Mouse (Mus musculus) natural killer cell, adult 2 months (primary cell): ENCODE results near the gene Lrp6.

Source experiments
- DNase-seq, 2 experiments: peaks; one replicate each; pipeline ENCODE4 v3.0.0; 2022; ENCODE audit warnings: low spot score in 2 of 2

Lrp6 gene

DNA sequence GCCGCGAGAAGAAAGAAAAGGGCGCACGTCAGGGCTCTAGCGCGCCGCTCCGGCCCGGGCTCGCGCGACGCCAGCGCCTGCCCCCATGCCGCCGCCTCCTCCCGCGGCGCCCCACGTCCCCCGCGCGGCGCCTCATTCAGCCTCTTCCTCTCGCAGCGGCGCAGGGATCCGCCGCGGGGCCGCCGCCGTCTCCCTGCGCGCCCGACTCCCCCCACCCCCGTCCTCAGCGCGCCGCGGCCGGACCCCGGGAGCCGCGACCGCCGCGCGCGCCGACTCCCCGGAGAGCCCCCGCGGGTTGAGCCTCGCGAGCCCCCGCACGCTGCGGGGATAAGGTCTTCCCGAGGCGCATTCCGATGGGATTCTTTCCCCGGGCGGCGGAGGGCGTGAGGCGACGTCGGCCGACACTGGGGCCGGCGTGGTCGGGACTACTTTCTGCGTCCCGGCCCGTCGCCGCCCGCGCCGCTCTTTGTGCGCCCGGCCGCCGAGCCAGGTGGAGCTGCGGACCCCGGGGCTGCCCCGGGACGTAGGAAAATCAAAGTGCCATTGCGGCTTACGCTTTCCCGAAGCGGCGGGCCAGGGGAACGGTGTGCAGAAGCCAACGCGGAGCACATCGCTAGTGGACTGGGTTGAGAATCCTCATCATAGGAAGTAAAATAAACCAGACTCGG lies at the start of gene Lrp6:
Lrp6 (minus strand) TSS at position 148 of the 668 bp plus-strand sequence.
- peak; percentile 74 to 83 for DNase-seq

DNA sequence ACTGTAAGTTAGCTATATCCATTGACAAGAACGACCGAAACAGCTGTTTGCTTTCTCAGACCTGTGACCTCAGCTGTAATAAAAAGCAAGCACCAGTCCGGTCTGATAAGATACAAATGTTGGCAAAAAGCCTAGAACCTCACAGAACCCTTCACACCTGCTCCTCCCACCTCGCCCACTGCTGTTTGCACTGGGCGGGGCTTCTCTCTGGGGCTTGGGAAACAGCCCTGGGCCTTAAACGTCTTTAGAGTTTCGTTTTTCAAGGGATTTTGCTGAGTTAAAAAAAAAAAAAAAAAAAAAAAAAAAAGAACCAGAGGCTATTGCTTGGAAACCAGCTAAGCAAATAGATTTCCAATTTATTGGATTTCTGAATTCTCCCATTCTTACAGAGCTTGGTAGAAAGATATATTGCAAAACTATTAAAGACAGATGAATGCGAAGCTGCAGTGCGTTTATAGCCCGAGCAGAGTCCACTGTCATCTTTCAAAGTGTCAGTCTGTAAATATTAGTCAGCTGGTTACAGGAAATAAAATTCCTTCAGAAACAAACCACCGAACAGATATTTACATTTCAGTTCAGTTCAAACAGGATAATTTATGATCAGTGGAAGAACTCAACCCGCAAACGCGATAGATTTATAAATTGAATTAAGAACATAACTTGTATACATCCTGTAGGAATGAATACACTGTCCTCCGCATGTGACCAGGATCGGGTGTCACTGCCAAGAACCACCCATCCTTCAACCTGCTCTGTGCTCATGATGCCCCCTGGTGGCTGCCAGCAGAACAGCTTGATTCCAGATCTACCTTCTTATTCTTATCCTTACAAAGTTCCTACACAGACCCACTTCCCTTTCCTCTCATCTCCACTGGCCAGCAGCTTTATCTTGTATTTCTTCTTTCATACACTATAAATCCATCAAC lies 48.2 kb upstream of the Lrp6 start:
- DNase-seq = peak; percentile 74 to 81

DNA sequence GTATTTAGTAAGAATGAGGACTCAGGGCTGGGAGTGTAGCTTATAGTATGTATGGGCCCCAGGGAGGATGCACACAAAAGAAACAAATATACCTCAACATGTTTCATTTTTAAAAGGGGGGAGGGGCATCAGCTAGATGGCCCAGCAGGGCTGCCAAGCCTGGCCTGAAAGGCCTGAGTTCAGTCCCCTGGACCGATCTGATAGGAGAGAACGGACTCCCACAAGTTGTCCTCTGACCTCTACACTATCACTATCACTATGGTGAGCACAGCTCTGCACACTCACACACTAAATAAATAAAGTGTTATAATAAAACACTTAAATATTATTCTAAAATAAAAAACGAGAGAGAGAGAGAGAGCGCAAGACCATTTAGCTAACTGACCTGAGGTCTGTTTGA lies 47.6 kb upstream of the Lrp6 start:
- DNase-seq = no peak

DNA sequence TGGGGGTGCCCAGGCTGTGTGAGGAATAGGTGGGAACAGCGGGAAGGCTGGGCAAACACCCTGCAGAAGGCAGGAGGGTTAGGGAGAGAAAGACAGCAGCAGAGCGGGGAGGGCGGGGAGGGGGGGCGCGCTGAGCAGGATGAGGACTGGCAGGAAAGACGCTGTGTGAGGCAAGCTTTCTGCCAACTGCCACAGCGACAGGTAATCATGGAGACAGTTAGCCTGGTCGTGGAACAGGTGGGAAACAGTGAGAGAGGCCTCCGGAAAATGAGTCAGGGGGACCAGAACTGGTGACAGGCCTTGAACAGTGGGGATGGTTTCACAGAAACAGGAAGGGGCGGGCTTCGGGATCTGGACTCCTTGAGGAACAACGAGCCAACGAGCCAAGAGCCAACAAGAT lies 45.1 kb upstream of the Lrp6 start:
- no peak for DNase-seq

DNA sequence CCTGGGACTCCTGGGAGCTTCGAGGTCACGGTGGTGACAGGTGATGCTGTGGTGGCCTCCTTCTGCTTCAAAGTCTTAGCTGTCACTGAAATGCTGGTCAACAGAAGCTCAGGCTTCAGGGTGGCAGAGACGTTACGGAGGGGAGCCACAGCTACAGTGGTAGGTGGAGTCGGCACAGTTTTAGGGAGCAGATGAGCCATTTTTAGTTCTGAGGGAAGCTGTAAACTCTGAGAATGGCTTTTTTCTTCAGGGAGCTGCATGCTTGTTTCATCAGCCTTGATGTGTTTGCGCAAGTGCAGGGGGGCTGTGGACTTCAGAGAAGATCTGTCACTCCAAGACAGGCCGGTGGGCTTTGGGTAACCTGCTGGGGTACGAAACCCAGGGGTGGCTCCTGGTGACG lies 43.6 kb upstream of the Lrp6 start:
- DNase-seq = no peak

GRCm38 (mm10) chr6:134606949-134607746 lies 40.4 kb upstream of the Lrp6 start:
- DNase-seq = no peak

DNA sequence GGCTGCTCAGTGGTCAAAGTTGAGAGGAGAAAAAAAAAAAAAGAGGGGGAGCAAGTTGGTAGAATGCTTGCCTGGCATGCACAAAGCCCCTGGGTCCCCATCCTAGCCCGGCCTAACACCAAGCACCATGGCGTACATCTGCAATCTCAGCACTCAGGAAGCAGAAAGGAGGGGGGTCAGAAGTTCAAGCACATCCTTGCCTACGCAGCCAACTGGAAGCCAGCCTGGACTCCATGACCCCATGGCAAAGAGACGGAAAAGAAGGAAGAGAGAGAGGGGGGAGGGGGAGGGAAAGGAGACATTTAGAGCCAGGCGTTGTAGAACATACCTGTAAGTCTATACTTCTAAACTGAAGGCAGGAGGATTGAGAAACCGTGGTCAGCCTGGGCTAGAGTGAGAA lies 39.8 kb upstream of the Lrp6 start:
- DNase-seq = no peak

- no peak for DNase-seq
Observed at GRCm38 (mm10) chr6:134605196-134605595, 38.4 kb upstream of the Lrp6 start.

DNA sequence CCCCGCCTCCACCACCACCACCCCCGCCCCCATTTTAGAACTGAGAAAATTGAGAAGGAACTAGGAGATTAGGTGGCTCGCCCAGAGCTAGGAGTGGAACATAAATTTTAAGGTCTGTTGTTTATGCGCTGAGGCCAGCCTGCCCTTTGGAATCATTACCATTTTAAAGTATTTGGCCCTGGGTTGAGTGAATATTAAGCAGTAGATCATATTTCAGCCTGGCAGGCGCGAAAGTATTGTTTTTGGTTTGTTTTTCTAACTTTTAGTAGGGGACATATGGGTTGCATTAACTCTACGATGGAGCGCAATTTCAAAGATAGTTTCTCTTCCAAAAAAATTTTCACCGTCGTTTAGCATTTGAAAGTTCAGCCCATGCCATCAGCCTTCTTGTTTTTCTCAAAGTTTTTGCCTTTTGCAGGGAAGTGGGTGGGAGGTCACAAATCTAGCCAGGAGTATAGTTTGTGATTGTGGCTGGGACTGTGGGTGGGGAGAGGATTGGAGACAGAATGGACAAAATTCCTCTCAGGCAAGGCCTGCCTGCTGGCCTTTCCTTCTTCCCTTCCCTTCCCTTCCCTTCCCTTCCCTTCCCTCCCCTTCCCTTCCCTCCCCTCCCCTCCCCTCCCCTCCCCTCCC lies 35.7 kb upstream of the Lrp6 start:
- DNase-seq = no peak

- DNase-seq = no peak
Observed at GRCm38 (mm10) chr6:134601766-134602165, 35.0 kb upstream of the Lrp6 start.

DNA sequence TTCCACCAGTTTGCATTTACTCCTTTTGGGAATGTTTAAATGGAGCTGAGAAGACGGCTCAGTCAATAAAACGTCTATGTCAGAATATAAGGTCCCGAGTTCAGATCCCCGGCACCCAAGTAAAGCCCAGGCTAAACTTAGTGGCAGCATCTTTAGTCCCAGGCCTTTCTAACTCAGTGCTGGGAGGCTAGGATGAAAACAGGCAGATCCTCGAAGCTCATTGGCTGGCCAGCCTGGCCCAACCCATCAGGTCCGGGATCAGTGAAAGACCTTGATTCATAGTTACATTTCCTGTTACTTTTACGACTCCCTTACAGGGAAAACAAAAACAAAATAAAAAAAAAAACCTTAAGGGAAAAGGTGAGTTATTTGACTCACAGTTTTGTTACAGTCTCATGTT lies 34.4 kb upstream of the Lrp6 start:
- DNase-seq = no peak

- no peak for DNase-seq
Observed at GRCm38 (mm10) chr6:134599239-134599638, 32.5 kb upstream of the Lrp6 start.

DNA sequence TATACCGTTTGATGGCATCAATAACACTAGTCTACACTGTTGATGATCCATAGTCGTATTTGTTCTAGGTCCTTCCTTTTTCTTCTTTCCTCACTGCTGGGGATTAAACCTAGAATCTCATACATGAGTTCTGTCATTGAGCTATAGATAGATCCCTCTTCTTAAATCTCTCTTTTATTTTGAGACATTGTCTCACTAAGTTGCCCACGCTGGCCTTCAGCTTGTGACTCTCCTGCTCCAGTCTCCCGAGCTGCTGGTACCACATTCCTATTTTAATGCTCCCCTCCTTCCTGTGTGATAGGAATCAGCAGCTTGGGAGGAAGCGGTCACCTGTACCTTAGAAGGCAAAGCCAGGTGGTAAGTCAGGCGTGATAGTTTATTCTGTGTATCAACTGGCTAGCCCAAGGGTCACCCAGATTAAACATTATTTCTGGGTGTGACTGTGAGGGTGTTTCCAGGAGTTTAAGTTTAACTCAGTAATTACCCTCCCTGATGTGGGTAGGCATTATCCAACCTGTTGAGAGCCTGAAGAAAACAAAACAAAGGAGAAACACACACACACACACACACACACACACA lies 31.0 kb upstream of the Lrp6 start:
- DNase-seq = no peak

DNA sequence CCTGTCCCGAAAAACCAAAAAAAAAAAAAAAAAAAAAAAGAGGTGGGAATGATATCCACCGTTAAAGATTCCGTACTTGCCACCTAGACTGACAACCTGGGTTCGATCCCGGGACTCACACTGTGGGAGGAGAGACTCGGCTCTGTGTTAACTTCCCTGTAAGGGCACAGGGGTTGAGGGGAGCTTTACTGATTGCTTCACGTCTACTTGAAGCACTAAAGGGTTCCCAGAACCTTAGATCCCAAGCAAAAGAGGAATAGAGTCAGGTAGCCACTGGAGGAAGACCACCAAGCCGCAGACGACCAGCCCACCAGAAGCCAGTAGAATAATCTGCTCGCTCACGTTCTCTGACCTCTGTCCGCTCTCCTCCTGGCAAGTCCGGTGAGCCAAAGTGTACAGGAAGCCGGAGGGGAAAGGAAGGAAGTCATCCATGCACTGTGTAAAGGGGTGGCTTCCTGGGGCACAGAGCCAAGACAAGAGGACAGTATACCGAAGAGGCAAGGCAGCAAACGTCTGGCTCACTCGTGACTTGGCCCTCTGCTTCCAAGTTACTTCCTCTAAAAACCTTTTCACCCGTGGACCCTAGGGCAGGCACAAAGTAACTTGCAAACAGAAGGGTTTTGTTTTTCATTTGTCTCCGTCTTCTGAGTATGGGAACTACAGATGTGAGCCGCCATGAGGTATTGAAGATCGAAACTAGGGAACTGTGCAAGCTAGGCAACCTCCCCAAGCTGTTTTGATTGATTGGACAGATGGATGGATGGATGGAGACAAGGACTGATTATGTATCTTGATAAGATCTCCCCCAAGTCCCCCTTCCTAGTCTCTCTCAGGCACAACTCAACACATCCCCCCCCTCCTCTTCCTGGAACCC lies 28.0 kb upstream of the Lrp6 start:
- peak in 1 of 2 experiments; percentile 4 for DNase-seq

GRCm38 (mm10) chr6:134591614-134592013 lies 24.8 kb upstream of the Lrp6 start:
- no peak for DNase-seq

DNA sequence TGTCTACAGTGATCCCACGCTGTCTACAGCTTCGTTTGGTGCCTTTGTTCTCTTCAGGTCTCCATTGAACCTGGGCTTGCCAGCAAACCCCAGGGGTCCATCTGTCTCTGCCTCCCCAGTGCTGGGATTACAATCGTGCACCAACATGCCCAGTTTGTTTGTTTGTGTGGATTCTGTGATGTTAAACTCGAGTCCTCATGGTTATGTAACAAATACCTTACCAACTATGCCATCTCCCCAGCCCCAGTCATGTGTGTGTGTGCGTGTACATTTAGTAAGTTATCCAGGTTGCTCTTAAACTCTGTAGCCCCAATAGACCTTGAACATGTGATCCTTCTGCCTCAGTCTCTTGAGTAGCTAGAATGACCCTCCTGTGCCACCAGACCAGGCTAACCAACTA lies 19.5 kb upstream of the Lrp6 start:
- DNase-seq = no peak

- DNase-seq = no peak
Observed at GRCm38 (mm10) chr6:134584616-134585015, 17.9 kb upstream of the Lrp6 start.

DNA sequence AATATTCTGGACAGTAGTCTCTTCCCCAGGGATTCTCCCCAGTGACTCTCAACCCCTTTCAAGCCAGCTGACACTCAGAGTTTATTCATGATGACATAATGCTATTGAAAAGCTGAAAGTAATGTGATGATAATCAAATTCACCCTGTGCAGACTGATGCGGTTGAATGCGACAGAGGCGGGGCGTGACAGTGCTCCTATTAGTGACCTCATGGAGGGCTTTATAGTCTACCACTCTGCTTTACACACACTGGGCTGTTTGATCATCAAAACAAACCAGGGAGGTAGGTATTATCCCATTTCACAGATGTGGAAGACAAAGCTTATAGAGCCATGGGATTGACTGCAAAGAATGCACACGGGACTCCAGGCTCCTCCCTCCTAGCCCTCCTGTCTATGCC lies 15.3 kb upstream of the Lrp6 start:
- no peak for DNase-seq

GRCm38 (mm10) chr6:134579506-134579905 lies 12.7 kb upstream of the Lrp6 start:
- no peak for DNase-seq

DNA sequence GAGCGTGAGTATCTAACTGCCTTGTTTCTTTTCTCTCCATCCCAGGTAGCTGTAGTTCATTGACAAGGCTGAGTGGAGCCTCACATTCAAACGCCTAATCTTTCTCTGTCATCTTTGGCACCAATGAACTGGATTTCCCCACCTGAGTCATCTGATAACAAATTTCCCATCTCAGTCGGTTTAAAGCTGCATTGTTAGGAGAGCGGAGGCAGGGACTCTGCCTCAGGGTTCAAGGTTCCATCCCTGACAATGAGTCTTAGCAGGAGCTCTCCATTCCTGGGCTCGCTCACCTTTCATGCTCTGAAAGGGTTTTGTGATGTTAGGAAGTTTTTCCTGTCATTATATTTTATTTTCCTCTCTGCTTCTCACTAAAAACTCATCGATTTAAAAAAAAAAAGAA lies 11.3 kb upstream of the Lrp6 start:
- DNase-seq = no peak
